Mouse (Mus musculus) intestine, embryonic 16.5 days (tissue): ENCODE results near the gene Vmn1r42. TPM values are rescaled to one million over a fixed set of nuclear protein-coding genes. Genes with fewer than 3 reads are reported as not detected.

Experiments used
- polyA plus RNA-seq: library from polyadenylated mRNA; unstranded; fragments of >200 nt; fragmentation: Nextera tagmentation; extraction: Ambion mirVana; gene quantifications from 2 replicates; pipeline ENCODE4 v1.2.1, GENCODE M21; 2015

Gene Vmn1r42
- polyA plus RNA-seq, 1 experiment from 2014 or later, result not detected

Other genes starting within 250 kb of the Vmn1r42 start
- gene Txnrd3, start 232.4 kb downstream of the Vmn1r42 start, polyA plus RNA-seq, result 6.1 and 6.6 TPM in 2 replicates
- not detected in 2 replicates for gene Vmn1r40, start 168.9 kb downstream of the Vmn1r42 start, polyA plus RNA-seq
- gene Vmn1r41, start 135.6 kb downstream of the Vmn1r42 start, polyA plus RNA-seq, result not detected in 2 replicates
- gene Vmn1r43, start within 50 bp of the Vmn1r42 start, polyA plus RNA-seq, result not detected in 2 replicates
- gene Vmn1r44, start 7.2 kb upstream of the Vmn1r42 start, polyA plus RNA-seq, result not detected in 2 replicates
- not detected in 2 replicates for gene Vmn1r45, start 64.2 kb upstream of the Vmn1r42 start, polyA plus RNA-seq
- not detected in 2 replicates for gene Vmn1r46, start 92.9 kb upstream of the Vmn1r42 start, polyA plus RNA-seq
- not detected in 2 replicates for gene Vmn1r47, start 139.7 kb upstream of the Vmn1r42 start, polyA plus RNA-seq
- not detected in 2 replicates for gene Vmn1r48, start 160.4 kb upstream of the Vmn1r42 start, polyA plus RNA-seq
- gene Vmn1r49, start 202.1 kb upstream of the Vmn1r42 start, polyA plus RNA-seq, result not detected in 2 replicates
- not detected in 2 replicates for gene Vmn1r50, start 225.0 kb upstream of the Vmn1r42 start, polyA plus RNA-seq
- gene Vmn1r51, start 246.2 kb upstream of the Vmn1r42 start, polyA plus RNA-seq, result not detected in 2 replicates